21 mouse cellular contexts compared by ENCODE assay signal in the genomic region with DNA sequence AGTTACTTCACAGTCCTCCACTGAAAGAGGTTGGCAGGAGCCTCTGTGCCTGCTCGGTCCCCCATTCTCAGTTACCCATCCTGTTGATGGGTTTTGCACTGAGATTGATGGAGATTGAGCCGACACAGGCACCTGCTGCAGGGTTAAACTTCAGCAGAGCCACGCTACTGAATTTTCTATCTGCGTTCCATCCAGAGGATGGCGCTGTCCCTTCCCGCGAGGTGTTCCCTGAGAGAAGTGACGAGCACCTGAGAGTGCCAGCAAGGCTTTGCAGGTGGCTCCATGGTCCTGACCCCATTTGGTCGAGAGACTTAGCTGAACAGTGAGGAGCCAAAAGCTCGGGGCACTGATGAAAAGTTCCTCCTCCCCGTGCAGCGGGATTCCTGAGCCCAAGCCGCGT.
"Had no signal": no experiment of that assay in that cellular context is flagged by ENCODE, and none has a peak within 500 bp of the region (broad histone marks: within the 10 kb centered on the region; RNA-seq: fewer than 3 reads in every experiment).

No protein-coding gene starts in this region.

- H3K9ac ChIP-seq: limb, embryonic 12.5 days; limb, embryonic 15.5 days; liver, embryonic 15.5 days; midbrain, embryonic 12.5 days; midbrain, embryonic 15.5 days; neural tube, embryonic 12.5 days; neural tube, embryonic 15.5 days had no signal

- H3K9me3 ChIP-seq: limb, embryonic 15.5 days; midbrain, embryonic 15.5 days; neural tube, embryonic 15.5 days had no signal

- H3K4me3 ChIP-seq: layer of hippocampus, adult 2 months; limb, embryonic 12.5 days; limb, embryonic 15.5 days; liver, embryonic 15.5 days; midbrain, embryonic 12.5 days; midbrain, embryonic 15.5 days; neural tube, embryonic 12.5 days; neural tube, embryonic 15.5 days had no signal

- ATAC-seq: midbrain, embryonic 15.5 days had no signal

- DNase-seq: kidney, adult 2 months; kidney, postnatal 25 days; layer of hippocampus, adult 9-11 months; left cerebral cortex, postnatal 4 days; lung, adult 2 months; retina, postnatal 1 day; right cerebral cortex, postnatal 25 days; spleen, adult 18-20 months; thymus, adult 18-20 months; thymus, postnatal 36 days had no signal

- H3K4me2 ChIP-seq: limb, embryonic 12.5 days; limb, embryonic 15.5 days; liver, embryonic 11.5 days; liver, embryonic 15.5 days; midbrain, embryonic 12.5 days; midbrain, embryonic 15.5 days; neural tube, embryonic 12.5 days; neural tube, embryonic 15.5 days had no signal

- H3K4me1 ChIP-seq: limb, embryonic 12.5 days; limb, embryonic 15.5 days; midbrain, embryonic 12.5 days; midbrain, embryonic 15.5 days; neural tube, embryonic 12.5 days; neural tube, embryonic 15.5 days had no signal

- H3K27me3 ChIP-seq: limb, embryonic 12.5 days; limb, embryonic 15.5 days; liver, embryonic 15.5 days; midbrain, embryonic 12.5 days; midbrain, embryonic 15.5 days; neural tube, embryonic 12.5 days; neural tube, embryonic 15.5 days had no signal

- H3K27ac ChIP-seq: kidney, postnatal 0 days; limb, embryonic 12.5 days; limb, embryonic 15.5 days; liver, embryonic 15.5 days; macrophage; midbrain, embryonic 12.5 days; midbrain, embryonic 15.5 days; neural tube, embryonic 12.5 days; neural tube, embryonic 15.5 days had no signal
